Mouse (Mus musculus) ovary, postnatal 36 days (tissue): Measurements from ENCODE around the gene Lnpep.
"Not testable (repeated sequence)": the region's sequence is repeated elsewhere in the genome, so short reads cannot be mapped to it uniquely, and the experiment has no call there.

Source experiments
- DNase-seq: peaks from one replicate; pipeline ENCODE4 v3.0.0; 2022; ENCODE audit warnings: low spot score, mixed read lengths

Gene Lnpep

DNA sequence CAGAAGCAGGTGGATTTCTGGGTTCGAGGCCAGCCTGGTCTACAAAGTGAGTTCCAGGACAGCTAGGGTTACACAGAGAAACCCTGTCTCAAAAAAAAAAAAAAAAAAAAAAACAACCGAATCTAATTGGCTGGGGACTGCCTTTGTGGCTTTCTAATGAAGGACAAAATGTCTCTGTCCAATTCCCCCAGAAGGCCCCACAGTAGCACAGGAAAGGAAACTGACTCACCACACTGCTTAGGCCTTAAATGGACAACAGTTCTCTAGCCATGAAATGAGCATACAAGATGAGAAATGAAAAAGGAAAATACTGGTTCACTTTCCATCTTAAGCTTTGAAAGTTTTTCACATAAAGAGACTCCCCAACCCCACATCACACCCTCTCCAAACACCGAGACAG lies 15.3 kb downstream of the Lnpep start:
- no peak for DNase-seq

DNA sequence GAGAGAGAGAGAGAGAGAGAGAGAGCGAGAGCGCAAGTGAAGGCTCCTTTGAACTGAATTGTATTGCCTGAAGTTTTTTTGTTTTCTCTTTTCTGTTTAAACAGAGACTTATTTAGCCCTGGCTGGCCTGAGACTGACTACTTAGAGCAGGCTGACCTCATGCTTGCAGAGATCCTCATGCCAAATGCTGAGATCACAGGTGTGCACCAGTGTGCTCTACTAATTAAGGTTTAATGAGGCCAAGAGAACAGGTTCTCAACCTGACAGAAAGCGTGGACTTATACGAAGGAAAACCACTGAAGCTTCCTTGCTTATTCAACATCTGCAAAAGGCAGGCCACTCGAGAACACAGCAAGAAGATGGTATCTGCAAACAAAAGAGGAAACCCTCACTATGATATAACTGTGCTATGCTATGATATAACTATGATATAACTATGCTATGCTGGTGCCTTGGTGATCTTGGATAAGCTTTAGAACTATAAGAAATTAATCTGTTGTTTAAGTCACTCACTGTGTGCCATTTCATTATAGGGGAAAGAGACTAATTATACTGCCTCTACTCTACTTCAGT lies 16.3 kb downstream of the Lnpep start:
- no peak for DNase-seq

DNA sequence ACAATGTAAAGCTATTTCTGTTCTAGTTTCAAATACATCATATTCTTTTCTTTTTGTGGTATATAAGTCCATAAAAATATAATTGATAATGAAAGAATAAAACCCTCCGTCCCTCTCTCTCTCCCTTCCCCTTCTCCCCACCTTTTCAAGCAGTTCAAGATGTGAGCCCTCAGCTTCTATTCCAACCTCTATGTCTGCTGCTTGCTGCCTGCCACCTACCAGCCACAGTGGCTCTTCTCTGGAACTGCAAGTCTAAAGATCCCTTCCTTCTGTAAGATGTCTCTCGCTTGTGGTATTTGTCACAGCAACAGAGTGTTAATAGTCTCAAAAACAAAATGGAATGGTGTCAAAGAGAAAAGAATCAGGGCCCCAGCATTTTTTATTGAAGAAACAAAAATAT lies 20.3 kb downstream of the Lnpep start:
- DNase-seq: no peak

DNA sequence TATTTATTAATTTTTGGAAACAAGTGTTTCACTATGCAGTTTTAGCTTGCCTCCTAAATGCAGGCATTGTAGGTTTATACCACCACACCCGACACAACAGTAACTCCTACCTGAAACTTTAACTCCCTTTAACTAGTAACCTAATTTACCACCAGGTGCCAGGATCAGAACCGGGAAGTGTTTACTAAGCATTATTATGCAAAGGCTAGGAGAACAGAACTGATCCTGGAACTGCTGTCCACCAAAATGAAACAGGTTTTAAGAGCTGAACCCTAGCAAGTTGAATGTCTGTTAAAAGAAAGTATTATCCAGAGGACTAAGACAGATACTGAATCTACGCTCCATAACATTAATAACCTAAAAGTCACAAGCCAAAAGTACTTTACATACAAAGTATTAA lies 21.2 kb downstream of the Lnpep start:
- DNase-seq: no peak

DNA sequence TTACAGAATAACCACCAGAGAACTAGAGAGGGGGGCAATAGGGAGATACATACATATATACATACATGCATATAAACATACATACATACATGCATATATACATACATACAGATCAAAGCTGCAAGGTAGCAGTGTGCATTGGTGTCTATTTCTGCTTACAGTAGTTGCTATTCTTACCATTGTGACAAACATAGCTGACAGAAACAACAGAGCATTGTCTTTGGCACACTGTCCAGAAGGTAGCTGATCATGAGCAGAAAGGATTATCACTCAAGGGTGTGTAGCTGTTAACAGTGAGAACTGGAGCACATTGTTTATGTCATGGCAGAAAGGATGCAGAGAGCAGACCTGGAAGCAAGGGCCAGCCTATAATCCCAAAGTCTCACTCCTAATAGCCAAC lies 22.1 kb downstream of the Lnpep start:
- DNase-seq: no peak

DNA sequence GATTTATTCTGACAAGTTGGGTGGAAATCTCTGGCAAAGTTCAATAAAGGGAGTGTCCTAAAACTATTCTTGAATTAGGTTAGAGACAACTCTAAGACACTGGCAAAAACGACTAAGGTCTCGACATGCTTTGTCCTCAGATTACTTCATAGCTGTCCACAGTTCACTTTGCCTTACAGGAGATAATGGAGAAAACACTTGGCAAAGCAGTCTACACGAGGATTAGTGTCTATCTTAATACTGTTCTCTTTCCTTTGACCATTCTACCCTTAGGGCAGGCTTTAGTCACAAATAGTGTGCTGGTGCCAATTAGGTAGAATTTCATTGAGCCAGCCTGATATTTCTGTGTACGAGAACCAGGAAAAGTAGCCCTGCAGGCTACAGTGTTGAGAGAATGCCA lies 22.5 kb downstream of the Lnpep start:
- DNase-seq: no peak

DNA sequence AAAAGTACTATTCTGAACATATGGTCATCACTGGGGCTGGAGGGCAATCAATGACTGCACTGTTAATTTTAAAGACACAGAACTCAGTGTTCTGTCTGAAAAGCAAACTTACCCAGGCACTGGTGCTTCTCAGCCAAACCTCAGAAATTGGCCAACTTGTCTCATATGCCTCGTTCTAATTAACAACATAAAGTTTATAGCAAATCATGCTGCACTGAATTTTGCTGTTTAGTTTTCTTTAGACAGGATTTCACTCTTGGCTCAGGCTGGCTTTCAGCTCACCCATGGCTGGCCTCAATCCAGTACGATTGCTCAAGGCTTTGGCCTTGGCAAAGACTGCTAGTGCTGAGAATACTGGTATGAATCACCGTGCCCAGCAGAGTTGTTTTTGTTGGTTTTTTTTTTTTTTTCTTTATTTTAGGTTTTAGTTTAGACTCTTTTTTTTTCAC lies 24.0 kb downstream of the Lnpep start:
- peak; percentile 84 for DNase-seq

DNA sequence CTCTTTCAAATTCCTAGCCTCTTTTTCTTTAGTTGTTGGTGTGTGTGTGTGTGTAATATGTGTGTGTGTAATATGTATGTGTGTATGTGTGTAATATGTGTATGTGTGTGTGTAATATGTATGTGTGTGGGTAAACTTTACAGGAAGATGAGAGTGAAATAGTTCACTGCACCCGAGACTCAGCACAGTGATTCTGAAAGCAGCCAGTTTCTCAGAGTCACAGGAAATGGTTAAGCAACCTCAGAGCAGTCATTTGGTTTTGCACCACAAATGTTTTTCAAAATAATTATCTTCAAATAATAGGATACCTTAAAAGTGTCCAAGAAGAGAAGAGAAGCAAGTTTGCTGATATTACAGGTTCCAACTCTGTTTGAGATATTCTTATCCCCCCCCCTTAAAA lies 24.8 kb downstream of the Lnpep start:
- DNase-seq: no peak

DNA sequence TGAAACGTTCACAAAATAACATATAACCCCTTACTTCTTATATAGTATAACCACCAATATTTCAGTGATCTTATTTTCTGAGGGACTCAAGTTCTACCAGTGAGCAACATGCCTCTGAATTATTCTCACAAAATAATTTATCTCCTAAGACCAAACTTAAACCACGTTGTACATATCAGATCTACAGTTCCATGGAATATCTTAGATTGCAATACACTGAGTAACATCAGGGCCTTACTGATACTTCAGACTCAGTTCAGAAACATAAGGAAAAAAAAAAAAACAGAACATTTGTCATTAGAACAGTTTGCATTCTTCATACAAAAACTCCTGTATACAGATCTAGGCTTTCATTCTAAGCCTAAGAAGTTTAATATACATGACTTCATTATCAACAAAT lies 26.5 kb downstream of the Lnpep start:
- DNase-seq: no peak

DNA sequence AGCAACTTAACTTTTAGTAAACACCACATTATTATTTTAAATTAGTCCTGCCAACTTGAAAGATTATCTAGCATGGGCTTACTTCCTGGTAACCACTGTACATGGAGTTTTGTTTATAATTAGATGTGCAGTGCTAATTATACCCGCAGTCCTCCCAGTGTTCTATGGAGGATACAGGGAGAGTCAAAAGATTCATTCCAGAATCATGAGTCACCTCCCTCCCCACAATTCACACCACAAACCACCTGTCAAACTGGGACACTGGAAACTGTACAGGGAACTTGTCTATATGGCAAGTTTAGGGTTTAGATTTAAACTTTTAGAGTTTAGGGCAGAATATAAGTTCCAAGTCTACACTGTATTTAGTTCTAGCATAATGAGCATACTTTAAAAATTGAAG lies 31.9 kb downstream of the Lnpep start:
- DNase-seq: no peak

DNA sequence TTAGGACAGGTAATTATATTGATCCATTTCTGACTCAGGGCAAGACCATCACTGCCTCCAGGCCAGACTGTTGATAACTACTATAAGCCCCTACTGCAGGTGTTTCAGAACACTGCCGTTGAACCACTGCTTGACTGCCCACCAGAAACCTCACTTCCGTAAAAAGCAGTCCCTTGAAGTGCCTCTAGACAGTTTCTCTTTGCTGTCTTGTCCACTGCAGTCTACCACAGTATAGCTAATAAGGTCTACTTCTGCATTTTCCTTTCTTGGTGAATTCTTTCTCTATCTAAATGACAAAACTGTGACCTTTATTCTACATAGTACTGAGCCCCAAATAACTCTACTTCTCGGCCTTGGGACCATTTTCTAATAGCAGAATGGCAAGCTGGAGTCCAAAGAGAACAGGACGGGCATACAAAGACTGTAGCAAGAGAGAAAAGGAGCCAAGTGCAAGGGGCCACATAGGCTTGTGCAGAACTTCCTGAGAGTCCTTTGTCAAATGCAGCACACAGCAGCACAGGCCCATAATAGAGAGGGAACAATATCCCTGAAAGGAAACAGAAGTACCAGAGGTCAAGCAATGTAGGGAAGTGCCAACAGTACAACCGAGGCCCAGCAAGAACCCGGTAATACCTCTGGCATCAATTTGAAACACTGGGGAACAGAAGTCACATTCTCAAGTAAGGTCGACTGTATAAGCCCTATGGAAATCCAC lies 37.4 kb downstream of the Lnpep start:
- no peak for DNase-seq

DNA sequence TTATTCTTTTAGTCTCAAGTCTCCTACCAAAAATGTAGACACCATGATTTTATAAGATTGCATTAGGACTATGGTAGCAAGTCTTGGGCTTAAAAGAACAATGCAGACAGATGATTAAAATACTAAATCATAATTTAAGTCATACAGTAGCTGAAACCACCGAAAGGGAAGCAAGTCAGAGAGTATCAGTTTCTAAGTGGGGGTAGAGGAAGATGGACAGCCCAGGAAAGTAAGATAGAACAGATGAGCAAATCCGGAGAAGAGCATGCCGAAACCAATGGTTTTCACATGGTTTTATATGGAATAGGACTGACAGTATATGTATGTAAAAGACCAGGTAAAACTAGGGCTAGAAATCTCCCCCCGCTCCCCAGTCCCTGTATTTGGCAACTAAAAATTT lies 39.7 kb downstream of the Lnpep start:
- DNase-seq: no peak

DNA sequence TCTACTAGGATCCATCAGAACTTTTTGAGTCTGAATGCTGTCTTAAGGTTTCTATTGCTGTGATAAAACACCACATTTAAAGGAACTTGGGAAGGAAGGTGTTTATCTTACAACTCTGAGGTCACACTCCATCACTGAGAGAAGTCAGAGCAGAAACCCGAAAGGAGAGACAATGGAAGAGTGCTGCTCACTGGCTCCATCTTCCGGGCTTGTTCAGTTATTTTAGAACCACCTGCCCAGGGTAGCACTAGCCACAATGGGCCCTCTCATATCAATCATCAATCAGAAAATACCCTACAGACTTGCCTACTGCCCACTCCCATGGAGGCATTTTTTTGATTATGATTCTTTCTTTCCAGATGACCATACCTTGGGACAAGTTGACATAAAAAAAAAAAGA lies 41.0 kb downstream of the Lnpep start:
- no peak for DNase-seq

DNA sequence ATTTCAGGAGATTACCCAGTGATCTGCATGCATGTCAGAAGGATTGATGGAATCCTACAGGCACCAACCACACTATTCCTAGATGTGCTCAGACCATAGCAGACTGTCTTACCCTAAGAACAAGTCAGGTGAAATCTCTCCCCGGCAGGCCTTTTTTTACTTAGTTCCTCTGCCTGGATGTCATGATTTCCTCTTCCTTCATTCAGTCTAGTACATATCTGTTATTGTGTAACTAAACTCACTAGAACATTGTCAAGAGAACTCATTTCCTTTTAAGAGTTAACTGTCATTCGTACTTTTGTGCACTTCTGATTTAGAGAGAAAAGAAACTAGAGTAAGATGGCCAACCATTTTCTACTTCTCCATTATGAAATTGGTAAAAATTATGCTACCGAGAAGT lies 43.6 kb downstream of the Lnpep start:
- no peak for DNase-seq

DNA sequence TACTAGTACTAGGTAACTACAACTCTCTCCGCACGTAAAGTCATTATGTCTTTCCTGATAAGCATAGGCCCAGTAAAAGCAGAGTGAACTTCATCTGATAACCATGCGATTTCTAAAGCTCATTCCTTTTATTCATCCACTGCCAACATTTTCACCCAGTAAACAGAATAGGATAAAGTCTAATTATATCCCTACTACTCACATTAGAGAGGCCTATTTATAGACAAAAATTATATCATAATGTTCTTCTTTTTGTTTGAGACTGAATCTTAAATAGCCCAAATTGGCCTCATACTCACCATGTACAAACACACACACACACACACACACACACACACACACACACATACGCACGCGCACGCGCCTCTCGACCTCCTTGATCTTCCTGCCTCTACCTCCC lies 48.5 kb downstream of the Lnpep start:
- no peak for DNase-seq

DNA sequence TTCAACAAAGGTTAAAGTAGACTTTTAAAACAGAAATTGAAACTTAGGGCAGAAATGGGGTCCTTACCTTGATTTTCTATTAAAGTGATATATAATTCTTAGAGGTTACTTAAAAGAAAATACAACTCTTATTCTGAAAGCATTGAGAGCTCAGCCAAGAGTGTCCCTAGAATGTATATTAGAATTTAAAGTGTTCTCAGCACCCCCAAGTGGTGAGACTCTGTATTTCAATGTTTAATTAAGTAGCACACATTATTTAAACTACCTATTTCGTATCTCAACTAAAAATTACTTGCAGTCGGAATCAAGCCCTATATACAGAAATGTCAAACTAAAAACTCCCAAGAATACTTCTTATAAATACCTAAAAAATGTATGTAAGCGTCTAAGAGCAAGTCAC lies 57.8 kb downstream of the Lnpep start:
- no peak for DNase-seq

DNA sequence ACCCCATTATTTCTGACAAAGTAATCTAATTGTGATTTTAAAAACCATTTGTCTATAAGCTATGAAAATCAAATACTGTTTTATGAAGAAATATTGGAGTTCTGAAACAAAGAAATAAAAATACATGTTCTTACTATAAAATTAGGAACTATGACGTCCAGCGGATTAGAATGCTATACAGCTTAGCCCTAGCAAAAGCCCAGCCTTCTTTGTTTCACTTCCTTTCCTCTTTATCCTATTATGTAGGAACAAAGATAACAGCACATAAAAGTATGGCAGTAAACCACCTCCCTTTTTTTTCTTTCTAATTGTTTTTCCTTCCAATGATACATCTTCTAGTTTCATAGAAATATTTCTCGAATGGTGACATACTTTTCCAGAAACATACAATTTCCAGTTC lies 75.9 kb downstream of the Lnpep start:
- no peak for DNase-seq

DNA sequence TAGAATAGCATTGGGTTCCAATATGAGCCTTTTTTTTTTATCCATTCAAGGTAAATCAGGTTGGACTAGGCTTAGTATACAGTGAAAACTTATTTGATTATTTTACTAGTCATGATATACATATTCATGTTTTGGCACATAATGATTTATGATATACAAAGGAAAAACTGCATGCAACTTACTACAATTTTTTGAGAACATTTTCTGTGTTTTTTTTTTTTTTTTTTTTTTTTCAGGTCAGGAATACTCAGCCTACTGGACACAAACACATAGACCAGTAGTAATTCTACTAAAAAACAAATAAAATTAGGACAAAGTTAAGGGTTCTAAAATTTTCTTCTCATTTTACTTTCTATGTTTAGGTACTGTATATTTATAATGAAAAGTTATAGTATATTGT lies 93.5 kb downstream of the Lnpep start:
- no peak for DNase-seq

DNA sequence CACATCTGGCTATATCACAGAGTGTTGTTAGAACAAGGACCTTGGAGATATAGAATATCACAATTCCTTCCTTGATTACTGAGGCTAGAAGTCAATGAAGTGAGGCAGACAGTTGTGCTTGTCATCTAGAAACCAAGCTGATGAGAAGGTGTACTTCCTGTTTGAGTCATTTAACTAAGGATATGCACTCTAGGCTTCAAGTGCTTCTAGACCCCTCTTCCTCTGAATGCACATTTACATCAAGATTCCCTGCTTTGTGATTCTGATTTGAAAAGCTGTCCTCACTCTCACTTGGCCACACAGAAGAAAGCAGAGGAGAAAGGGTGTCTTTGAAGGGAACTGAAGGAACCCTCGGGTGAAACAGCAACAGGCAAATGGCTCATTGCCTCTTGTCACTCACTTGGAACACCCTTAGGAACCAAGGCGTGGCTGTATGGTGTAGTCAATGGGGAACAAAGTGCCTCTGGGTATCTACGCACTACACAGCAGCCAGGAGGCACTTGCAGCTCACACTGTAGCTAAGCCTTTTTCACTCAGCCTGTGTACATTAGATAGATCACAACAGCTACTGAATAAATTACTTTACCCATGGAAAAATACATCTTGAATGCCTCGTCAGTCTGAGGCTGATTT lies 108.3 kb downstream of the Lnpep start:
- no peak for DNase-seq

DNA sequence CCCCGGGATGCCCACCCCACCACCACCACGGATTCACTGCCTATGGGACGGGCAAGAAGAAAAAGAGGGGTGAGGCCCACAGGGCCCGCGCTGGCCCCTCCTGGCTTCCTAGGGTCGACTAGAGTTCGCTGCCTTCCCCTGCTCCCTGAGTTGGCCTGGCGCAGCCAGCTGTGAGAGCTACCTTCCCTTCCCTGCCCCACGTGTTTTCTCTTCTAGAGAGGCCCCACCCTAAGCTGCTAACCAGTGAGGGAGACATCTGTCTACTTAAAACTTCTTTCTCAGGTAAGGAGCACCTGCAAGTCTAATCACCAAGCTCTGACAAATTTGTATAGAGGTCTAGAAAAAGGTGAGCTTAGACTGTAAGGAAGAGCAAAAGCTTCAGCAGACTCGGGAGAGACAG lies 118.2 kb downstream of the Lnpep start:
- DNase-seq: no peak

DNA sequence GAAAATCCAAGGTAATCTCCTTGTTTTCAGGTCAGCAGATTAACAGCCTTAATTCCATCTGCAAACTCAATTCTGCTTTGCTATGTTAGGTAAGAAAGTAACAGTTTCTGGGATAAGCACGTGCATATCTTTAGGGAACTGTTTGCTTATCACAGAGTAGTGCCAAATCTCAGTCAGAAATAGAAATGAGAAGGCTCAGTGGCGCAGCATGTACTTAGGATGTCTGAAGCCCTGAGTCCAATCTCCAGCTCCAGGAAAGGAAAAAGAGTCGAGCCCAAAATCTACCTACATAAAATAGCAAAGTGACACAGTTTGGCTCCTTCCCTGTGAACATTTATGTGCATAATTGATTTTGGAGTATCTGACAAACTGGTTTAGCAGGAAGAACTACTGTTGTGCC lies 125.6 kb downstream of the Lnpep start:
- no peak for DNase-seq

DNA sequence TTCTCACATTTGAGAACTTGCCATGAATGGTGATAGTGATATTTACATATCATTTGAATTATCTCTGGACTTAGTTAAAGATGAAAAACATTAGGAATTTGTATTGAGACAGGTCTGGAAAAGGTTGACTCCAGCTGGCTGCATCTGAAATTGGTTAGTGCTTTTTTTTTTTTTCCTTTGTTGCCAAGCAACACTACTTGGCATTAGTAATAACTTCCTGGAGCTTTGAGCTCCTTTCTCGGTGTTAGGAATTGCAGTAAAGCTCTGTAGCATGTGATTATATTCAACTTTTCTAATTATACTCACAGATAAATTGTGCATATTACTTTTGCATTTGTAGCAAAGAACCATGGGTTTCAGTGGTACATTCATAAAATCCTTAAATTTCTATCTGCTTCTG lies 126.0 kb downstream of the Lnpep start:
- no peak for DNase-seq

DNA sequence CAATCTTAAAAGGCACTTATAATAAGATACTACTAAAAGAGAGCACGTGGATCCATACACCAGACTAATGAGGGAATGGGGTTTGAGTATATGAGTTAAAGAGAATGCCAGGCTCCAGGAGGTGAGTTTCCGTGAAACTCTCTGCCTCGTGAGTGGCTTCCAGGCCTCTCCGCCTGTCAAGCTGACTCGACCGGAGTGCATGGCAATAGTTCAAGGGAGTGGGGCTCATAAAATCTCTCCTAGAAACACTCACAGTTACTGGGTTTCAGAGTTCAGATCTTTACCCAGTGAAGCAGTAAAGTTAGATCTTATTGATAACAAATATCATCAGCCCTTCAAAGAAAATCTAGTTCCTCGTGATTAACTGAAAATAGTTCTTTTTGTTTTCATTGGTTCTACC lies 128.1 kb downstream of the Lnpep start:
- DNase-seq: no peak

DNA sequence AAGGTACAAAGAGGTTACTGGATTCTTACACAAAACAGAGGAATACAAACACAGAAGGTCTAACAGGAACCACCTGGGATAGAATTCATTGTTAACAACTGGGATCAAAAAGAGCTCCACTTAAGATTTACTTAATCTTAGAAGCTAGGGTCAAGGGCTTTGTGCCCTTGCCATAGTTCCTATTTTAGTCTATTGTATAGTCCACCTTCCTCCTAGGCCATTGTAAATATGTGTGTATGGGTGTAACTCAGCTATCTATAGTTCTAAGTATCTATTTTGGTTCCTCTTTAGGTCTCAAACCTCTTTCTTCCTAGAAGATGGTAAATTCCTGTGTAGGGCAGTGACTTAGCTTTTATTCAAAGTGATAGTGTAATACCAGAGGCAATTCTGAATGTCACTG lies 128.6 kb downstream of the Lnpep start:
- DNase-seq: not testable (repeated sequence)
